Mouse (Mus musculus): ENCODE data around the gene Cacna1f.

Cacna1f gene

GRCm38 (mm10) chrX:7606783-7607182 lies at the start of gene Cacna1f:
Gene Cacna1f, plus strand, starts transcription at chrX:7607083.
- no peak for DNase-seq (ENCODE audit: low spot score)

- no peak for DNase-seq (ENCODE audit: low spot score)
Measured at GRCm38 (mm10) chrX:7563076-7563475, 43.8 kb upstream of the Cacna1f start.

- no peak for DNase-seq (ENCODE audit: low spot score)
Measured at GRCm38 (mm10) chrX:7566352-7566751, 40.5 kb upstream of the Cacna1f start.

- DNase-seq (ENCODE audit: low spot score) = no peak
Measured at GRCm38 (mm10) chrX:7567491-7567890, 39.4 kb upstream of the Cacna1f start.

GRCm38 (mm10) chrX:7570481-7571175 lies 36.3 kb upstream of the Cacna1f start:
- DNase-seq (ENCODE audit: low spot score) = no peak

GRCm38 (mm10) chrX:7571565-7572136 lies 35.2 kb upstream of the Cacna1f start:
- no peak for DNase-seq (ENCODE audit: low spot score)

GRCm38 (mm10) chrX:7572466-7572865 lies 34.4 kb upstream of the Cacna1f start:
- DNase-seq (ENCODE audit: low spot score) = no peak

GRCm38 (mm10) chrX:7573176-7574086 lies 33.5 kb upstream of the Cacna1f start, which contains the start of gene Foxp3:
Gene Foxp3, plus strand, starts transcription at chrX:7573644.
- peak; percentile 66 for DNase-seq (ENCODE audit: low spot score)

- DNase-seq (ENCODE audit: low spot score) = peak; percentile 96
Measured at GRCm38 (mm10) chrX:7574087-7574884, 32.6 kb upstream of the Cacna1f start, which contains the start of gene Ppp1r3f. Gene Ppp1r3f, minus strand, starts transcription at chrX:7574283.

GRCm38 (mm10) chrX:7574885-7575231 lies 32.0 kb upstream of the Cacna1f start:
- no peak for DNase-seq (ENCODE audit: low spot score)

GRCm38 (mm10) chrX:7581151-7581550 lies 25.7 kb upstream of the Cacna1f start:
- no peak for DNase-seq (ENCODE audit: low spot score)

- DNase-seq (ENCODE audit: low spot score) = no peak
Measured at GRCm38 (mm10) chrX:7583881-7584280, 23.0 kb upstream of the Cacna1f start.

- no peak for DNase-seq (ENCODE audit: low spot score)
Measured at GRCm38 (mm10) chrX:7586356-7586755, 20.5 kb upstream of the Cacna1f start.

GRCm38 (mm10) chrX:7595371-7595770 lies 11.5 kb upstream of the Cacna1f start:
- no peak for DNase-seq (ENCODE audit: low spot score)

GRCm38 (mm10) chrX:7604004-7604403 lies 2.9 kb upstream of the Cacna1f start:
- no peak for DNase-seq (ENCODE audit: low spot score)

- DNase-seq (ENCODE audit: low spot score) = peak; percentile 81
Measured at GRCm38 (mm10) chrX:7604879-7605574, 1.9 kb upstream of the Cacna1f start, which contains the start of gene Ccdc22. Gene Ccdc22, minus strand, starts transcription at chrX:7605517.

GRCm38 (mm10) chrX:7605575-7605941 lies 1.3 kb upstream of the Cacna1f start:
- DNase-seq (ENCODE audit: low spot score) = no peak

GRCm38 (mm10) chrX:7610035-7610434 lies 3.2 kb downstream of the Cacna1f start:
- no peak for DNase-seq (ENCODE audit: low spot score)

GRCm38 (mm10) chrX:7610536-7611258 lies 3.8 kb downstream of the Cacna1f start:
- DNase-seq (ENCODE audit: low spot score) = no peak

GRCm38 (mm10) chrX:7617889-7618551 lies 11.1 kb downstream of the Cacna1f start:
- no peak for DNase-seq (ENCODE audit: low spot score)

Data from testis, postnatal 14 days (tissue).